Mouse (Mus musculus) A20 (cell line): ENCODE measurements around the gene Prl7b1.

Experiments
- DNase-seq: peaks from one replicate; pipeline ENCODE4 v3.0.0-alpha.2; 2011; ENCODE audit warnings: low read depth, low spot score

Gene Prl7b1

GRCm38 (mm10) chr13:27610482-27610881 lies at the start of gene Prl7b1:
Gene Prl7b1, minus strand, starts transcription at chr13:27610582.
- DNase-seq: no peak

- no peak for DNase-seq
Observed at GRCm38 (mm10) chr13:27642393-27642792, 32.0 kb upstream of the Prl7b1 start, which contains the start of gene Prl7a1. Gene Prl7a1, minus strand, starts transcription at chr13:27642493.

GRCm38 (mm10) chr13:27582071-27582470 lies 28.3 kb downstream of the Prl7b1 start, which contains the start of gene Prl8a1:
Gene Prl8a1, minus strand, starts transcription at chr13:27582171.
- DNase-seq: no peak

GRCm38 (mm10) chr13:27564506-27564905 lies 45.9 kb downstream of the Prl7b1 start, which contains the start of gene Prl8a9:
Gene Prl8a9, minus strand, starts transcription at chr13:27564606.
- DNase-seq: no peak

GRCm38 (mm10) chr13:27553336-27553735 lies 57.0 kb downstream of the Prl7b1 start:
- no peak for DNase-seq
